Mouse (Mus musculus): ENCODE measurements around the gene Arhgap32. TPM values are rescaled to one million over a fixed set of nuclear protein-coding genes. Genes with fewer than 3 reads are reported as not detected.

The Arhgap32 gene
- polyA plus RNA-seq, 1 experiment from 2014 or later: 8.7 TPM

- Histone ChIP-seq H3K36me3 (no peaks in the 10 kb centered on the region), H3K9ac (replicated peaks) (no peak overlapping the region), H3K9me3 (no peaks in the 10 kb centered on the region), H3K4me3 (replicated peaks) (no peak overlapping the region), H3K4me1 (replicated peaks) (peaks cover 10% of the 10 kb centered on the region; the same call in 1 of the 2 replicates), H3K27ac (no peak overlapping the region), H3K27me3 (no peaks in the 10 kb centered on the region), H3K4me2 (replicated peaks) (no peak overlapping the region)
- 83% methylated on average over 3 of the region's 3 CpGs for WGBS
- no peak for ATAC-seq
Measured at GRCm38 (mm10) chr9:32142834-32143233, 26.9 kb downstream of the Arhgap32 start.

- WGBS: 90% methylated on average over 3 of the region's 3 CpGs
- no peaks in the 10 kb centered on the region for H3K36me3 ChIP-seq
- H3K4me2 ChIP-seq (replicated peaks): no peak overlapping the region
- no peaks in the 10 kb centered on the region for H3K27me3 ChIP-seq
- H3K9ac ChIP-seq (replicated peaks): no peak overlapping the region
- H3K4me3 ChIP-seq (replicated peaks): no peak overlapping the region
- H3K4me1 ChIP-seq (replicated peaks): peaks cover 10% of the 10 kb centered on the region; the same call in 1 of the 2 replicates
- no peak for ATAC-seq
- H3K27ac ChIP-seq: no peak overlapping the region
- no peaks in the 10 kb centered on the region for H3K9me3 ChIP-seq
Measured at GRCm38 (mm10) chr9:32143451-32143850, 27.5 kb downstream of the Arhgap32 start.

GRCm38 (mm10) chr9:32146257-32146996, 30.5 kb downstream of the Arhgap32 start:
- no peak overlapping the region for H3K4me2 ChIP-seq (replicated peaks)
- no peak overlapping the region for H3K4me3 ChIP-seq (replicated peaks)
- H3K27ac ChIP-seq: no peak overlapping the region
- no peak for ATAC-seq
- no peaks in the 10 kb centered on the region for H3K27me3 ChIP-seq
- no peak overlapping the region for H3K9ac ChIP-seq (replicated peaks)
- H3K36me3 ChIP-seq: no peaks in the 10 kb centered on the region
- no peaks in the 10 kb centered on the region for H3K9me3 ChIP-seq
- H3K4me1 ChIP-seq (replicated peaks): peaks cover 10% of the 10 kb centered on the region; the same call in 1 of the 2 replicates
- 78% methylated on average over 12 of the region's 12 CpGs for WGBS

GRCm38 (mm10) chr9:32149241-32149640, 33.3 kb downstream of the Arhgap32 start:
- Histone ChIP-seq H3K27me3 (no peaks in the 10 kb centered on the region), H3K4me3 (replicated peaks) (no peak overlapping the region), H3K9ac (replicated peaks) (no peak overlapping the region), H3K4me2 (replicated peaks) (no peak overlapping the region), H3K9me3 (no peaks in the 10 kb centered on the region), H3K27ac (no peak overlapping the region), H3K36me3 (0 out of 2 replicates have a peak, but pooled peaks cover 2% of the 10 kb centered on the region), H3K4me1 (replicated peaks) (peaks cover 10% of the 10 kb centered on the region; the same call in 1 of the 2 replicates)
- WGBS: 79% methylated on average over 3 of the region's 3 CpGs
- no peak for ATAC-seq

- Histone ChIP-seq H3K4me3 (replicated peaks) (no peak overlapping the region), H3K36me3 (0 out of 2 replicates have a peak, but pooled peaks cover 2% of the 10 kb centered on the region), H3K9me3 (no peaks in the 10 kb centered on the region), H3K27me3 (no peaks in the 10 kb centered on the region), H3K4me1 (replicated peaks) (peaks cover 10% of the 10 kb centered on the region; the same call in 1 of the 2 replicates), H3K4me2 (replicated peaks) (no peak overlapping the region), H3K27ac (no peak overlapping the region), H3K9ac (replicated peaks) (no peak overlapping the region)
- WGBS: 96% methylated on average over 11 of the region's 11 CpGs
- ATAC-seq: no peak
Measured at GRCm38 (mm10) chr9:32149836-32150642, 34.1 kb downstream of the Arhgap32 start.

- no peak overlapping the region for H3K9ac ChIP-seq (replicated peaks)
- WGBS: 88% methylated on average over 3 of the region's 3 CpGs
- H3K4me1 ChIP-seq (replicated peaks): no peaks in the 10 kb centered on the region
- no peaks in the 10 kb centered on the region for H3K9me3 ChIP-seq
- no peak overlapping the region for H3K27ac ChIP-seq
- H3K27me3 ChIP-seq: no peaks in the 10 kb centered on the region
- H3K4me2 ChIP-seq (replicated peaks): no peak overlapping the region
- 0 out of 2 replicates have a peak, but pooled peaks cover 2% of the 10 kb centered on the region for H3K36me3 ChIP-seq
- H3K4me3 ChIP-seq (replicated peaks): no peak overlapping the region
- ATAC-seq: no peak
Measured at GRCm38 (mm10) chr9:32154727-32155371, 38.9 kb downstream of the Arhgap32 start.

GRCm38 (mm10) chr9:32156706-32157105, 40.8 kb downstream of the Arhgap32 start:
- Histone ChIP-seq H3K9ac (replicated peaks) (no peak overlapping the region), H3K36me3 (0 out of 2 replicates have a peak, but pooled peaks cover 2% of the 10 kb centered on the region), H3K9me3 (no peaks in the 10 kb centered on the region), H3K27me3 (no peaks in the 10 kb centered on the region), H3K4me2 (replicated peaks) (no peak overlapping the region), H3K4me3 (replicated peaks) (no peak overlapping the region), H3K27ac (no peak overlapping the region), H3K4me1 (replicated peaks) (no peaks in the 10 kb centered on the region)
- 74% methylated on average over 4 of the region's 4 CpGs for WGBS
- ATAC-seq: no peak

- ATAC-seq: no peak
- Histone ChIP-seq H3K36me3 (0 out of 2 replicates have a peak, but pooled peaks cover 2% of the 10 kb centered on the region), H3K27me3 (no peaks in the 10 kb centered on the region), H3K27ac (no peak overlapping the region), H3K4me1 (replicated peaks) (no peaks in the 10 kb centered on the region), H3K9me3 (no peaks in the 10 kb centered on the region), H3K4me3 (replicated peaks) (no peak overlapping the region), H3K9ac (replicated peaks) (no peak overlapping the region), H3K4me2 (replicated peaks) (no peak overlapping the region)
- 85% methylated on average over 3 of the region's 3 CpGs for WGBS
Measured at GRCm38 (mm10) chr9:32157201-32157600, 41.3 kb downstream of the Arhgap32 start.

- Histone ChIP-seq H3K9me3 (no peaks in the 10 kb centered on the region), H3K9ac (replicated peaks) (no peak overlapping the region), H3K4me2 (replicated peaks) (no peak overlapping the region), H3K27me3 (no peaks in the 10 kb centered on the region), H3K27ac (no peak overlapping the region), H3K4me1 (replicated peaks) (no peaks in the 10 kb centered on the region), H3K4me3 (replicated peaks) (no peak overlapping the region), H3K36me3 (no peaks in the 10 kb centered on the region)
- 24% methylated on average over 3 of the region's 3 CpGs for WGBS
- ATAC-seq: peak; percentile 89
Measured at GRCm38 (mm10) chr9:32158837-32159543, 43.1 kb downstream of the Arhgap32 start.

GRCm38 (mm10) chr9:32159724-32160123, 43.8 kb downstream of the Arhgap32 start:
- WGBS: 71% methylated on average over 3 of the region's 3 CpGs
- Histone ChIP-seq H3K4me1 (replicated peaks) (no peaks in the 10 kb centered on the region), H3K27me3 (no peaks in the 10 kb centered on the region), H3K9me3 (no peaks in the 10 kb centered on the region), H3K4me3 (replicated peaks) (no peak overlapping the region), H3K9ac (replicated peaks) (no peak overlapping the region), H3K36me3 (no peaks in the 10 kb centered on the region), H3K27ac (no peak overlapping the region), H3K4me2 (replicated peaks) (no peak overlapping the region)
- ATAC-seq: no peak

GRCm38 (mm10) chr9:32162792-32163191, 46.9 kb downstream of the Arhgap32 start:
- ATAC-seq: no peak
- H3K9ac ChIP-seq (replicated peaks): no peak overlapping the region
- H3K4me2 ChIP-seq (replicated peaks): no peak overlapping the region
- WGBS: 90% methylated on average over 2 of the region's 2 CpGs
- no peaks in the 10 kb centered on the region for H3K36me3 ChIP-seq
- no peak overlapping the region for H3K4me3 ChIP-seq (replicated peaks)
- no peaks in the 10 kb centered on the region for H3K27me3 ChIP-seq
- H3K27ac ChIP-seq: no peak overlapping the region
- no peaks in the 10 kb centered on the region for H3K9me3 ChIP-seq
- no peaks in the 10 kb centered on the region for H3K4me1 ChIP-seq (replicated peaks)
